Mouse (Mus musculus): ENCODE data around the gene Tec.

DNA sequence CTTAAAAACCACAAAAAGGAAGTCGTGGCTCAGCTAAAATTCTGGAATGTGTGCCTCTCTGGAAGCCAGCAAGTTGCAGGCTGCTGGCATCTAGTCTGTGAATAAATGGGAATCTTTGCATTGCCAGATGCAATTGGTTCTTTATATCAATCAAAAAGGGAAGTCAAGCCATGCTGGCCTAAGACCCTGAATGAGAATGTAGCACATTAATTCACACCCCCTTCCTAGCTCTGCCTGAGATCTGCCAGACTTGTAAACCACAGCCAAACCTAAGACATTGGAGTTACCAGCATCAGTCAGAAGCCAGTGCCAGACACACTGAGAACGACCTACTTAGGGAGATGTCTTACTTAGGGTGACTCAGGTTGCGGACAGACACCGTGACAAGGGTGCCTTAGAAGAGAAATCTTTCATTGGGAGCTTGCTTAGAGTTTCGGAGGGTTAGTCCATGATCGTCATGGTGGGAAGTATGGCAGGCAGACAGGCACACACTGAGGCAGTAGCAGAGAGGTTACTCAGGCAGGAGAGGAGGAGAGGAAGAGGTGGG lies 19.3 kb downstream of the Tec start:
- TF ChIP-seq CTCF (IDR thresholded peaks at IDR 0.05; ENCODE audit: extremely low read depth, insufficient read depth, insufficient read length, insufficient replicate concordance) (no peak), POLR2A (IDR thresholded peaks at IDR 0.05; ENCODE audit: low read depth, low read length) (no peak)
